Mouse (Mus musculus): ENCODE measurements around the gene Cenpj.

GRCm38 (mm10) chr14:56592191-56592590 is 17.0 kb upstream of the Cenpj start:
- no peak for TF ChIP-seq POLR2A (IDR thresholded peaks at IDR 0.05; ENCODE audit: insufficient read length, low read depth)
- TF ChIP-seq TCF3 (IDR thresholded peaks at IDR 0.05; ENCODE audit: insufficient read length, low read depth): no peak
- TF ChIP-seq USF1 (IDR thresholded peaks at IDR 0.05; ENCODE audit: low read depth): no peak
- no peak for TF ChIP-seq POLR2AphosphoS2 (IDR thresholded peaks at IDR 0.05; ENCODE audit: insufficient read length, low read depth)
- no peak for TF ChIP-seq E2F4 (IDR thresholded peaks at IDR 0.05; ENCODE audit: insufficient read depth)
- no peak for TF ChIP-seq SRF (IDR thresholded peaks at IDR 0.05; ENCODE audit: control insufficient read depth, insufficient read length, low read depth)
- TF ChIP-seq MAX (IDR thresholded peaks at IDR 0.05; ENCODE audit: low read depth): no peak

Measured in myocyte (in vitro differentiated cells).